Mouse (Mus musculus): ENCODE data around the gene Mpv17l. TPM values are rescaled to one million over a fixed set of nuclear protein-coding genes. Genes with fewer than 3 reads are reported as not detected.

Gene Mpv17l
- total RNA-seq (2023; ENCODE audit: inconsistent age) = 1.0 to 1.6 TPM (median 1.4 TPM) in 4 replicates

GRCm38 (mm10) chr16:13902888-13903483 lies at the start of gene Mpv17l, which contains the start of gene Pdxdc1:
TSS of gene Mpv17l (plus strand) at chr16:13903161.
TSS of gene Pdxdc1 (minus strand) at chr16:13903131.

GRCm38 (mm10) chr16:13986574-13987478 lies 83.9 kb downstream of the Mpv17l start, which contains the start of the genes 2900011O08Rik and Ifitm7:
TSS of gene 2900011O08Rik (plus strand) at chr16:13986604.
TSS of gene Ifitm7 (minus strand) at chr16:13986888.

Other genes with a start within 250 kb of the Mpv17l start
- 41.8 to 49.7 TPM (median 43.9 TPM) in 4 replicates for gene Parn, start 235.0 kb upstream of the Mpv17l start, total RNA-seq (2023; ENCODE audit: inconsistent age)
- gene Bfar, start 231.3 kb upstream of the Mpv17l start, total RNA-seq (2023; ENCODE audit: inconsistent age) = 55.5 to 65.3 TPM (median 62.5 TPM) in 4 replicates
- 23.3 to 26.8 TPM (median 23.9 TPM) in 4 replicates for gene 3110001I22Rik, start 231.2 kb upstream of the Mpv17l start, total RNA-seq (2023; ENCODE audit: inconsistent age)
- gene Pla2g10, start 172.2 kb upstream of the Mpv17l start, total RNA-seq (2023; ENCODE audit: inconsistent age) = not detected in 4 replicates
- gene Rrn3, start 122.5 kb upstream of the Mpv17l start, total RNA-seq (2023; ENCODE audit: inconsistent age) = 37.3 to 40.3 TPM (median 39.2 TPM) in 4 replicates
- 166 to 185 TPM (median 173 TPM) in 4 replicates for gene Ntan1, start 84.3 kb upstream of the Mpv17l start, total RNA-seq (2023; ENCODE audit: inconsistent age)
- 65.4 to 77.9 TPM (median 72.5 TPM) in 4 replicates for gene Pdxdc1, start within 50 bp of the Mpv17l start, total RNA-seq (2023; ENCODE audit: inconsistent age)
- not detected in 4 replicates for gene 2900011O08Rik, start 83.4 kb downstream of the Mpv17l start, total RNA-seq (2023; ENCODE audit: inconsistent age)
- not detected in 4 replicates for gene Ifitm7, start 83.7 kb downstream of the Mpv17l start, total RNA-seq (2023; ENCODE audit: inconsistent age)

Measured in B cell, adult (primary cell).